Mouse (Mus musculus): ENCODE measurements around the gene Cd300lf. TPM values are rescaled to one million over a fixed set of nuclear protein-coding genes. Genes with fewer than 3 reads are reported as not detected.

The Cd300lf gene
- polyA plus RNA-seq, 1 experiment from 2014 or later = 0.28 TPM

Other genes starting within 250 kb of the Cd300lf start
- gene Cd300a, start 244.0 kb downstream of the Cd300lf start, polyA plus RNA-seq (2015; fragmentation: Nextera tagmentation; extraction: Ambion mirVana) = 0.55 and 0.67 TPM in 2 replicates
- gene Cd300lb, start 199.6 kb downstream of the Cd300lf start, polyA plus RNA-seq (2015; fragmentation: Nextera tagmentation; extraction: Ambion mirVana) = 0.05 TPM in 1 of 2 replicates, not detected in the other
- gene Cd300c, start 164.8 kb downstream of the Cd300lf start, polyA plus RNA-seq (2015; fragmentation: Nextera tagmentation; extraction: Ambion mirVana) = not detected in 2 replicates
- not detected in 2 replicates for gene Cd300ld, start 144.1 kb downstream of the Cd300lf start, polyA plus RNA-seq (2015; fragmentation: Nextera tagmentation; extraction: Ambion mirVana)
- gene Cd300c2, start 132.1 kb downstream of the Cd300lf start, polyA plus RNA-seq (2015; fragmentation: Nextera tagmentation; extraction: Ambion mirVana) = 0.81 and 0.82 TPM in 2 replicates
- not detected in 2 replicates for gene Cd300ld2, start 117.8 kb downstream of the Cd300lf start, polyA plus RNA-seq (2015; fragmentation: Nextera tagmentation; extraction: Ambion mirVana)
- gene Cd300ld4, start 107.0 kb downstream of the Cd300lf start, polyA plus RNA-seq (2015; fragmentation: Nextera tagmentation; extraction: Ambion mirVana) = not detected in 2 replicates
- gene Cd300ld5, start 96.2 kb downstream of the Cd300lf start, polyA plus RNA-seq (2015; fragmentation: Nextera tagmentation; extraction: Ambion mirVana) = not detected in 2 replicates
- gene Cd300ld3, start 85.6 kb downstream of the Cd300lf start, polyA plus RNA-seq (2015; fragmentation: Nextera tagmentation; extraction: Ambion mirVana) = not detected in 2 replicates
- gene Cd300e, start 71.8 kb downstream of the Cd300lf start, polyA plus RNA-seq (2015; fragmentation: Nextera tagmentation; extraction: Ambion mirVana) = not detected in 2 replicates
- 0.63 and 1.3 TPM in 2 replicates for gene Rab37, start 42.6 kb downstream of the Cd300lf start, polyA plus RNA-seq (2015; fragmentation: Nextera tagmentation; extraction: Ambion mirVana)
- 30.4 and 34.3 TPM in 2 replicates for gene Slc9a3r1, start 29.3 kb upstream of the Cd300lf start, polyA plus RNA-seq (2015; fragmentation: Nextera tagmentation; extraction: Ambion mirVana)
- 10.3 and 10.7 TPM in 2 replicates for gene Tmem104, start 53.5 kb upstream of the Cd300lf start, polyA plus RNA-seq (2015; fragmentation: Nextera tagmentation; extraction: Ambion mirVana)
- 20.9 and 23.7 TPM in 2 replicates for gene Nat9, start 53.9 kb upstream of the Cd300lf start, polyA plus RNA-seq (2015; fragmentation: Nextera tagmentation; extraction: Ambion mirVana)
- gene Grin2c, start 133.3 kb upstream of the Cd300lf start, polyA plus RNA-seq (2015; fragmentation: Nextera tagmentation; extraction: Ambion mirVana) = 0.06 and 0.12 TPM in 2 replicates
- 19.3 and 24.1 TPM in 2 replicates for gene Fdxr, start 143.1 kb upstream of the Cd300lf start, polyA plus RNA-seq (2015; fragmentation: Nextera tagmentation; extraction: Ambion mirVana)
- 0.41 and 0.43 TPM in 2 replicates for gene Fads6, start 163.7 kb upstream of the Cd300lf start, polyA plus RNA-seq (2015; fragmentation: Nextera tagmentation; extraction: Ambion mirVana)
- not detected in 2 replicates for gene Otop2, start 173.2 kb upstream of the Cd300lf start, polyA plus RNA-seq (2015; fragmentation: Nextera tagmentation; extraction: Ambion mirVana)
- gene Ush1g, start 188.0 kb upstream of the Cd300lf start, polyA plus RNA-seq (2015; fragmentation: Nextera tagmentation; extraction: Ambion mirVana) = 0.05 TPM in 1 of 2 replicates, not detected in the other
- gene Otop3, start 200.7 kb upstream of the Cd300lf start, polyA plus RNA-seq (2015; fragmentation: Nextera tagmentation; extraction: Ambion mirVana) = 0.30 and 0.35 TPM in 2 replicates
- gene Hid1, start 233.8 kb upstream of the Cd300lf start, polyA plus RNA-seq (2015; fragmentation: Nextera tagmentation; extraction: Ambion mirVana) = 47.4 and 48.0 TPM in 2 replicates
- 23.0 and 27.1 TPM in 2 replicates for gene Cdr2l, start 247.9 kb upstream of the Cd300lf start, polyA plus RNA-seq (2015; fragmentation: Nextera tagmentation; extraction: Ambion mirVana)